Mouse (Mus musculus): Measurements from ENCODE around the gene Pcdh7. TPM values are rescaled to one million over a fixed set of nuclear protein-coding genes. Genes with fewer than 3 reads are reported as not detected.

The Pcdh7 gene
- 4.7 and 7.6 TPM in 2 replicates for polyA plus RNA-seq (2015; fragmentation: Nextera tagmentation; extraction: Ambion mirVana)

GRCm38 (mm10) chr5:57717906-57718875 is at the start of gene Pcdh7:
TSS of gene Pcdh7 (plus strand) at chr5:57717967.

All from adrenal gland, postnatal 0 days (tissue).